Mouse (Mus musculus) lung, postnatal 0 days (tissue): ENCODE measurements around the gene Nol4l.

Source experiments
- CTCF ChIP-seq: IDR thresholded peaks from 2 replicates; pipeline ENCODE4 v1.5.1; 2016; ENCODE audit warnings: antibody characterized with exemption, mild to moderate bottlenecking
- EP300 ChIP-seq: IDR thresholded peaks from 2 replicates; pipeline ENCODE4 v1.6.1; 2016; ENCODE audit warnings: antibody characterized with exemption, mild to moderate bottlenecking, control low read depth

GRCm38 (mm10) chr2:153425124-153425844, 104.5 kb downstream of the Nol4l start:
- TF ChIP-seq CTCF, result no peak
- no peak for TF ChIP-seq EP300
